Mouse (Mus musculus): ENCODE results near the gene Ikzf2.

DNA sequence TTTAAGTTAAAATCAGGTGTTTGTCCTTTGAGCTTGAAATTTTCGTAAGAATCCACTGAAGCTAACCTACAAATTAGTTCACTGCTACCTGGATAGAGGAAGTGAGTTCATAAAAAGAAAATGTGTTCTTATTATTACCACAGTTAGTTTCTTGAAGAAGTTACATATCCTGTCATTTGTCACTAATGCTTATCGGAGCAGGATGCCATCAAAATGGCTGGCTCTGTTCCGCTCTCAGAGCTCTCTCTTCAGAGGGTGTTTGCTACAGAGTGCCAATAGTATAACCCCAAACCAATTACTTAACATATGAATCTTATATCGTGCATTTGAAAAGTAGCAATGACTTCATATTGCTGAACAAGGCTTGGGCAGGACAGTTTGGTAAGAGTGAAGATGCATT, 108.1 kb downstream of the Ikzf2 start:
- no peak for TF ChIP-seq GATA1 (IDR thresholded peaks at IDR 0.05; ENCODE audit: low read length)
- TF ChIP-seq TAL1 (IDR thresholded peaks at IDR 0.05; ENCODE audit: low read length), result no peak
